Mouse (Mus musculus) stomach, postnatal 0 days (tissue): Measurements from ENCODE around the gene Pafah1b1.

ENCODE experiments used
- CTCF ChIP-seq: IDR thresholded peaks from 2 replicates; pipeline ENCODE4 v1.5.1; 2016; ENCODE audit warnings: antibody characterized with exemption, low read depth, mild to moderate bottlenecking, moderate library complexity
- EP300 ChIP-seq: optimal IDR thresholded peaks from 2 replicates; pipeline ENCODE3; 2016; ENCODE audit warnings: antibody characterized with exemption

DNA sequence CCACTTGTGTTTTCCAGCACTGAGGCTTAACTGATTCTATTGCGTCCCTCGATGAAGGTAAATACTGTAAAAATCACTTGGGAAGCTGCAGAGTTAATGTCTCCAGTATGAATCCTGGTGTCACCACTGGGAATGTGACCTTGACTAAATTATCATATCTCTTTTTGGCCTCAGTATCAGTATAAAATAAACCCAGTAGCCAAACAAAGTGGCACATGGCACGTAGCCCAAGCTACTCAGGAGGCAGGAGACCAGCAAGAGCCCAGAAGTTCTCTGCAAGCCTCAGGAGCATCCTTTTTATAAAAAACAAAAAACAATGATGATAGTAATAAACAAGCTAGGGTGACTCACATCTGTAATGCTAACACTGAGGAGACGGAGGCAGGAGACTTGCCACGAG is 711 bp upstream of the Pafah1b1 start:
- no peak for TF ChIP-seq CTCF
- TF ChIP-seq EP300: no peak
